Mouse (Mus musculus) midbrain, embryonic 16.5 days (tissue): ENCODE measurements around the gene Rbm19. TPM values are rescaled to one million over a fixed set of nuclear protein-coding genes. Genes with fewer than 3 reads are reported as not detected.

Experiments used
- ATAC-seq: fragments of 200-750 bp; cut with Nextera tagmentation; 2 replicates; pipeline ENCODE4 v1.8.0; 2017; ENCODE audit warnings: moderate TSS enrichment
- H3K27ac ChIP-seq: fragments of 300-500 bp; sonication (generic); 2 replicates; pipeline ENCODE4 v1.5.1; 2014; ENCODE audit warnings: mild to moderate bottlenecking, low read length, mixed read lengths
- H3K27me3 ChIP-seq: fragments of 300-500 bp; sonication (generic); 2 replicates; pipeline ENCODE4 v1.6.1; 2014; ENCODE audit warnings: low read depth, low read length, mixed read lengths; ENCODE audit not compliant: control insufficient read depth, insufficient read depth
- H3K36me3 ChIP-seq: fragments of 300-500 bp; sonication (generic); 2 replicates; pipeline ENCODE4 v1.6.1; 2014; ENCODE audit warnings: mild to moderate bottlenecking, low read length, moderate library complexity, mixed read lengths; ENCODE audit not compliant: control insufficient read depth, insufficient read depth
- H3K4me1 ChIP-seq: fragments of 300-500 bp; sonication (generic); 2 replicates; pipeline ENCODE4 v1.6.1; 2014; ENCODE audit warnings: mild to moderate bottlenecking, low read length, mixed read lengths; ENCODE audit not compliant: control insufficient read depth, insufficient read depth
- H3K4me2 ChIP-seq: fragments of 300-500 bp; sonication (generic); 2 replicates; pipeline ENCODE4 v1.6.1; 2014; ENCODE audit warnings: mild to moderate bottlenecking, low read length, mixed read lengths
- H3K4me3 ChIP-seq: fragments of 300-500 bp; sonication (generic); 2 replicates; pipeline ENCODE4 v1.5.1; 2014; ENCODE audit warnings: low read depth, mild to moderate bottlenecking, low read length, moderate library complexity, mixed read lengths
- H3K9ac ChIP-seq: fragments of 300-500 bp; sonication (generic); 2 replicates; pipeline ENCODE4 v1.6.1; 2014; ENCODE audit warnings: low read depth, low read length, mixed read lengths
- H3K9me3 ChIP-seq: fragments of 300-500 bp; sonication (generic); replicated peaks from 2 replicates; pipeline ENCODE4 v1.6.1; 2014; ENCODE audit warnings: mild to moderate bottlenecking, low read length, mixed read lengths; ENCODE audit not compliant: control insufficient read depth, poor library complexity, severe bottlenecking
- WGBS: fragments of 180-500 bp; shearing (Covaris S2); extraction: QIAGEN DNeasy Blood & Tissue Kit; methylation state at CpG from one replicate; pipeline ENCODE4 v1.1.7; 2014; 5-methylcytosine and 5-hydroxymethylcytosine counted together
- polyA plus RNA-seq: library from polyadenylated mRNA; unstranded; fragments of >200 nt; fragmentation: Nextera tagmentation; extraction: Ambion mirVana; gene quantifications from 2 replicates; pipeline ENCODE4 v1.2.1, GENCODE M21; 2015

Rbm19 gene
- polyA plus RNA-seq, 1 experiment from 2014 or later, result 19.3 TPM

- H3K4me2 ChIP-seq, result no peak overlapping the region
- 90% methylated on average over 7 of the region's 7 CpGs for WGBS
- H3K4me3 ChIP-seq, result no peak overlapping the region
- ATAC-seq, result no peak
- no peak overlapping the region for H3K9ac ChIP-seq
- H3K27me3 ChIP-seq, result no peaks in the 10 kb centered on the region
- no peaks in the 10 kb centered on the region for H3K9me3 ChIP-seq
- H3K27ac ChIP-seq, result no peak overlapping the region
- H3K4me1 ChIP-seq, result no peaks in the 10 kb centered on the region
- H3K36me3 ChIP-seq, result peaks cover 18% of the 10 kb centered on the region; the same call in 1 of the 2 replicates
Observed at GRCm38 (mm10) chr5:120129070-120129469, 12.8 kb downstream of the Rbm19 start.

- Histone ChIP-seq H3K36me3 (peaks cover 16% of the 10 kb centered on the region; the same call in 1 of the 2 replicates), H3K4me3 (no peak overlapping the region), H3K4me2 (no peak overlapping the region), H3K9ac (no peak overlapping the region), H3K27me3 (no peaks in the 10 kb centered on the region), H3K27ac (no peak overlapping the region), H3K9me3 (no peaks in the 10 kb centered on the region), H3K4me1 (no peaks in the 10 kb centered on the region)
- WGBS, result 91% methylated on average over 7 of the region's 7 CpGs
- no peak for ATAC-seq
Observed at GRCm38 (mm10) chr5:120129761-120130160, 13.5 kb downstream of the Rbm19 start.

- no peak for ATAC-seq
- no peak overlapping the region for H3K27ac ChIP-seq
- 98% methylated on average over 2 of the region's 2 CpGs for WGBS
- no peaks in the 10 kb centered on the region for H3K9me3 ChIP-seq
- H3K4me3 ChIP-seq, result no peak overlapping the region
- no peak overlapping the region for H3K9ac ChIP-seq
- no peak overlapping the region for H3K4me2 ChIP-seq
- no peaks in the 10 kb centered on the region for H3K27me3 ChIP-seq
- H3K4me1 ChIP-seq, result no peaks in the 10 kb centered on the region
- H3K36me3 ChIP-seq, result peaks cover 12% of the 10 kb centered on the region; the same call in 1 of the 2 replicates
Observed at GRCm38 (mm10) chr5:120130163-120130562, 13.9 kb downstream of the Rbm19 start.

- no peak overlapping the region for H3K27ac ChIP-seq
- H3K36me3 ChIP-seq, result peaks cover 4% of the 10 kb centered on the region; the same call in 1 of the 2 replicates
- no peak overlapping the region for H3K4me2 ChIP-seq
- peaks cover 8% of the 10 kb centered on the region for H3K4me1 ChIP-seq
- no peaks in the 10 kb centered on the region for H3K9me3 ChIP-seq
- H3K9ac ChIP-seq, result no peak overlapping the region
- no peak for ATAC-seq
- no peaks in the 10 kb centered on the region for H3K27me3 ChIP-seq
- H3K4me3 ChIP-seq, result no peak overlapping the region
- WGBS, result 60% methylated on average over 5 of the region's 5 CpGs
Observed at GRCm38 (mm10) chr5:120131600-120131999, 15.3 kb downstream of the Rbm19 start.

- Histone ChIP-seq H3K27ac (no peak overlapping the region), H3K36me3 (0 out of 2 replicates have a peak, but pooled peaks cover 4% of the 10 kb centered on the region), H3K4me1 (peaks cover 10% of the 10 kb centered on the region), H3K4me3 (no peak overlapping the region), H3K9me3 (no peaks in the 10 kb centered on the region), H3K4me2 (no peak overlapping the region), H3K27me3 (no peaks in the 10 kb centered on the region), H3K9ac (no peak overlapping the region)
- no peak for ATAC-seq
- WGBS, result 40% methylated on average over 6 of the region's 6 CpGs
Observed at GRCm38 (mm10) chr5:120134000-120134399, 17.7 kb downstream of the Rbm19 start.

GRCm38 (mm10) chr5:120135337-120135736 lies 19.1 kb downstream of the Rbm19 start:
- no peak overlapping the region for H3K27ac ChIP-seq
- WGBS, result 94% methylated on average over 14 of the region's 14 CpGs
- peaks cover 10% of the 10 kb centered on the region for H3K4me1 ChIP-seq
- H3K4me2 ChIP-seq, result no peak overlapping the region
- no peak overlapping the region for H3K9ac ChIP-seq
- ATAC-seq, result no peak
- H3K36me3 ChIP-seq, result 0 out of 2 replicates have a peak, but pooled peaks cover 4% of the 10 kb centered on the region
- H3K9me3 ChIP-seq, result no peaks in the 10 kb centered on the region
- H3K27me3 ChIP-seq, result no peaks in the 10 kb centered on the region
- no peak overlapping the region for H3K4me3 ChIP-seq

- Histone ChIP-seq H3K9ac (no peak overlapping the region), H3K27ac (peak overlapping the region; percentile 48), H3K4me1 (peaks cover 10% of the 10 kb centered on the region), H3K9me3 (no peaks in the 10 kb centered on the region), H3K4me3 (no peak overlapping the region), H3K27me3 (no peaks in the 10 kb centered on the region), H3K4me2 (no peak overlapping the region), H3K36me3 (0 out of 2 replicates have a peak, but pooled peaks cover 4% of the 10 kb centered on the region)
- WGBS, result 55% methylated on average over 3 of the region's 3 CpGs
- ATAC-seq, result peak; percentile 2; the same call in 1 of the 2 replicates
Observed at GRCm38 (mm10) chr5:120135823-120136222, 19.6 kb downstream of the Rbm19 start.

- peak; percentile 46; the same call in 1 of the 2 replicates for ATAC-seq
Observed at GRCm38 (mm10) chr5:120136236-120136675, 20.0 kb downstream of the Rbm19 start.

GRCm38 (mm10) chr5:120137038-120137437 lies 20.8 kb downstream of the Rbm19 start:
- WGBS, result 83% methylated on average over 5 of the region's 5 CpGs
- Histone ChIP-seq H3K4me2 (no peak overlapping the region), H3K36me3 (0 out of 2 replicates have a peak, but pooled peaks cover 4% of the 10 kb centered on the region), H3K9me3 (no peaks in the 10 kb centered on the region), H3K27me3 (no peaks in the 10 kb centered on the region), H3K4me1 (peaks cover 10% of the 10 kb centered on the region), H3K9ac (0 out of 2 replicates have a peak overlapping the region, but pooled peaks have one; percentile 2), H3K27ac (peak overlapping the region; percentile 48), H3K4me3 (no peak overlapping the region)
- no peak for ATAC-seq

More at GRCm38 (mm10) chr5:120136236-120136675, 20.0 kb downstream of the Rbm19 start:
- Histone ChIP-seq H3K9ac (0 out of 2 replicates have a peak overlapping the region, but pooled peaks have one; percentile 2), H3K9me3 (no peaks in the 10 kb centered on the region), H3K4me3 (no peak overlapping the region), H3K27me3 (no peaks in the 10 kb centered on the region), H3K27ac (peak overlapping the region; percentile 48), H3K4me1 (peaks cover 10% of the 10 kb centered on the region), H3K36me3 (0 out of 2 replicates have a peak, but pooled peaks cover 4% of the 10 kb centered on the region), H3K4me2 (no peak overlapping the region)
- WGBS, result 18% methylated on average over 10 of the region's 10 CpGs
